Mouse (Mus musculus): ENCODE data around the gene Alpk3. TPM values are rescaled to one million over a fixed set of nuclear protein-coding genes. Genes with fewer than 3 reads are reported as not detected.

Gene Alpk3
- total and polyA plus RNA-seq, 3 experiments, result 3.9 to 13.8 (median 7.7) TPM

GRCm38 (mm10) chr7:81125215-81126175, 68.1 kb downstream of the Alpk3 start:
- peaks cover 28% of the 10 kb centered on the region for H3K4me1 ChIP-seq (ENCODE audit: insufficient read depth, low read depth, low read length)
- no peak overlapping the region for H3K4me3 ChIP-seq (ENCODE audit: low read depth, low read length)
- peaks cover 64% of the 10 kb centered on the region for H3K27me3 ChIP-seq (ENCODE audit: insufficient read depth, low read length)
- no peaks in the 10 kb centered on the region for H3K36me3 ChIP-seq (replicated peaks)
- DNase-seq (ENCODE audit: low spot score) (no peak), ATAC-seq (ENCODE audit: extremely low read depth, insufficient number of reproducible peaks, low FRiP score, poor library complexity, severe bottlenecking) (no peak)
- TF ChIP-seq POLR2AphosphoS5 (IDR thresholded peaks at IDR 0.05; ENCODE audit: insufficient replicate concordance, low read depth, low read length), result no peak
- no peak for TF ChIP-seq GATA2 (IDR thresholded peaks at IDR 0.05; ENCODE audit: borderline replicate concordance, low read depth, low read length)
- TF ChIP-seq GATA1 (IDR thresholded peaks at IDR 0.05; ENCODE audit: borderline replicate concordance, low read length), result no peak
- TF ChIP-seq CTCF (IDR thresholded peaks at IDR 0.05; ENCODE audit: low read depth, low read length), result no peak
- TF ChIP-seq TAL1 (conservative IDR thresholded peaks at IDR 0.05; ENCODE audit: low read depth, low read length), result no peak
- no peaks in the 10 kb centered on the region for H3K9me3 ChIP-seq (replicated peaks)

GRCm38 (mm10) chr7:81131864-81132263, 74.5 kb downstream of the Alpk3 start:
- Histone ChIP-seq H3K4me3 (ENCODE audit: low read depth, low read length) (no peak overlapping the region), H3K36me3 (replicated peaks) (no peaks in the 10 kb centered on the region), H3K9me3 (replicated peaks) (no peaks in the 10 kb centered on the region), H3K27me3 (ENCODE audit: insufficient read depth, low read length) (peaks cover 50% of the 10 kb centered on the region), H3K4me1 (ENCODE audit: insufficient read depth, low read depth, low read length) (peaks cover under 1% of the 10 kb centered on the region; the same call in 1 of the 2 replicates)
- DNase-seq (ENCODE audit: low spot score) (no peak), ATAC-seq (ENCODE audit: extremely low read depth, insufficient number of reproducible peaks, low FRiP score, poor library complexity, severe bottlenecking) (no peak)
- TF ChIP-seq TAL1 (conservative IDR thresholded peaks at IDR 0.05; ENCODE audit: low read depth, low read length) (no peak), CTCF (IDR thresholded peaks at IDR 0.05; ENCODE audit: low read depth, low read length) (no peak), POLR2AphosphoS5 (IDR thresholded peaks at IDR 0.05; ENCODE audit: insufficient replicate concordance, low read depth, low read length) (no peak), GATA1 (IDR thresholded peaks at IDR 0.05; ENCODE audit: borderline replicate concordance, low read length) (no peak), GATA2 (IDR thresholded peaks at IDR 0.05; ENCODE audit: borderline replicate concordance, low read depth, low read length) (no peak)

GRCm38 (mm10) chr7:81132851-81133279, 75.5 kb downstream of the Alpk3 start:
- ATAC-seq (ENCODE audit: extremely low read depth, insufficient number of reproducible peaks, low FRiP score, poor library complexity, severe bottlenecking) (no peak), DNase-seq (ENCODE audit: low spot score) (no peak)
- TF ChIP-seq GATA1 (IDR thresholded peaks at IDR 0.05; ENCODE audit: borderline replicate concordance, low read length) (no peak), TAL1 (conservative IDR thresholded peaks at IDR 0.05; ENCODE audit: low read depth, low read length) (no peak), POLR2AphosphoS5 (IDR thresholded peaks at IDR 0.05; ENCODE audit: insufficient replicate concordance, low read depth, low read length) (no peak), GATA2 (IDR thresholded peaks at IDR 0.05; ENCODE audit: borderline replicate concordance, low read depth, low read length) (no peak), CTCF (IDR thresholded peaks at IDR 0.05; ENCODE audit: low read depth, low read length) (no peak)
- H3K9me3 ChIP-seq (replicated peaks), result no peaks in the 10 kb centered on the region
- H3K36me3 ChIP-seq (replicated peaks), result no peaks in the 10 kb centered on the region
- H3K4me3 ChIP-seq (ENCODE audit: low read depth, low read length), result no peak overlapping the region
- peaks cover 3% of the 10 kb centered on the region; the same call in 1 of the 2 replicates for H3K4me1 ChIP-seq (ENCODE audit: insufficient read depth, low read depth, low read length)
- H3K27me3 ChIP-seq (ENCODE audit: insufficient read depth, low read length), result peaks cover 47% of the 10 kb centered on the region

- Histone ChIP-seq H3K27me3 (ENCODE audit: insufficient read depth, low read length) (peaks cover 47% of the 10 kb centered on the region), H3K4me1 (ENCODE audit: insufficient read depth, low read depth, low read length) (peaks cover 3% of the 10 kb centered on the region; the same call in 1 of the 2 replicates), H3K4me3 (ENCODE audit: low read depth, low read length) (no peak overlapping the region), H3K36me3 (replicated peaks) (no peaks in the 10 kb centered on the region), H3K9me3 (replicated peaks) (no peaks in the 10 kb centered on the region)
- no peak for DNase-seq (ENCODE audit: low spot score)
- ATAC-seq (ENCODE audit: extremely low read depth, insufficient number of reproducible peaks, low FRiP score, poor library complexity, severe bottlenecking), result no peak
- no peak for TF ChIP-seq CTCF (IDR thresholded peaks at IDR 0.05; ENCODE audit: low read depth, low read length)
- no peak for TF ChIP-seq GATA2 (IDR thresholded peaks at IDR 0.05; ENCODE audit: borderline replicate concordance, low read depth, low read length)
- no peak for TF ChIP-seq POLR2AphosphoS5 (IDR thresholded peaks at IDR 0.05; ENCODE audit: insufficient replicate concordance, low read depth, low read length)
- TF ChIP-seq TAL1 (conservative IDR thresholded peaks at IDR 0.05; ENCODE audit: low read depth, low read length), result no peak
- no peak for TF ChIP-seq GATA1 (IDR thresholded peaks at IDR 0.05; ENCODE audit: borderline replicate concordance, low read length)
Observed at GRCm38 (mm10) chr7:81133416-81133815, 76.0 kb downstream of the Alpk3 start.

- Histone ChIP-seq H3K27me3 (ENCODE audit: insufficient read depth, low read length) (peaks cover 43% of the 10 kb centered on the region), H3K36me3 (replicated peaks) (no peaks in the 10 kb centered on the region), H3K4me1 (ENCODE audit: insufficient read depth, low read depth, low read length) (peaks cover 3% of the 10 kb centered on the region; the same call in 1 of the 2 replicates), H3K9me3 (replicated peaks) (no peaks in the 10 kb centered on the region), H3K4me3 (ENCODE audit: low read depth, low read length) (no peak overlapping the region)
- DNase-seq (ENCODE audit: low spot score) (no peak), ATAC-seq (ENCODE audit: extremely low read depth, insufficient number of reproducible peaks, low FRiP score, poor library complexity, severe bottlenecking) (no peak)
- no peak for TF ChIP-seq POLR2AphosphoS5 (IDR thresholded peaks at IDR 0.05; ENCODE audit: insufficient replicate concordance, low read depth, low read length)
- no peak for TF ChIP-seq GATA1 (IDR thresholded peaks at IDR 0.05; ENCODE audit: borderline replicate concordance, low read length)
- no peak for TF ChIP-seq TAL1 (conservative IDR thresholded peaks at IDR 0.05; ENCODE audit: low read depth, low read length)
- no peak for TF ChIP-seq CTCF (IDR thresholded peaks at IDR 0.05; ENCODE audit: low read depth, low read length)
- TF ChIP-seq GATA2 (IDR thresholded peaks at IDR 0.05; ENCODE audit: borderline replicate concordance, low read depth, low read length), result no peak
Observed at GRCm38 (mm10) chr7:81133941-81134340, 76.5 kb downstream of the Alpk3 start.

- no peaks in the 10 kb centered on the region for H3K9me3 ChIP-seq (replicated peaks)
- H3K36me3 ChIP-seq (replicated peaks), result no peaks in the 10 kb centered on the region
- no peak for DNase-seq (ENCODE audit: low spot score)
- no peak for ATAC-seq (ENCODE audit: extremely low read depth, insufficient number of reproducible peaks, low FRiP score, poor library complexity, severe bottlenecking)
- TF ChIP-seq CTCF (IDR thresholded peaks at IDR 0.05; ENCODE audit: low read depth, low read length) (no peak), TAL1 (conservative IDR thresholded peaks at IDR 0.05; ENCODE audit: low read depth, low read length) (no peak), POLR2AphosphoS5 (IDR thresholded peaks at IDR 0.05; ENCODE audit: insufficient replicate concordance, low read depth, low read length) (no peak), GATA2 (IDR thresholded peaks at IDR 0.05; ENCODE audit: borderline replicate concordance, low read depth, low read length) (no peak), GATA1 (IDR thresholded peaks at IDR 0.05; ENCODE audit: borderline replicate concordance, low read length) (no peak)
- peaks cover 3% of the 10 kb centered on the region; the same call in 1 of the 2 replicates for H3K4me1 ChIP-seq (ENCODE audit: insufficient read depth, low read depth, low read length)
- H3K27me3 ChIP-seq (ENCODE audit: insufficient read depth, low read length), result peaks cover 39% of the 10 kb centered on the region
- no peak overlapping the region for H3K4me3 ChIP-seq (ENCODE audit: low read depth, low read length)
Observed at GRCm38 (mm10) chr7:81134614-81135067, 77.2 kb downstream of the Alpk3 start.
